Mouse (Mus musculus): ENCODE measurements around the gene Lingo1.

Lingo1 gene

GRCm38 (mm10) chr9:56729145-56729544 lies 67.1 kb downstream of the Lingo1 start:
- in situ Hi-C loops (cut with MboI, MseI), result no loop called here

- in situ Hi-C loops (cut with MboI, MseI), result no loop called here
Measured at GRCm38 (mm10) chr9:56727703-56728684, 68.3 kb downstream of the Lingo1 start.

GRCm38 (mm10) chr9:56725814-56726213 lies 70.5 kb downstream of the Lingo1 start:
- in situ Hi-C loops (cut with MboI, MseI), result no loop called here

GRCm38 (mm10) chr9:56722089-56722825 lies 74.0 kb downstream of the Lingo1 start:
- in situ Hi-C loops (cut with MboI, MseI), result no loop called here

- in situ Hi-C loops (cut with MboI, MseI), result no loop called here
Measured at GRCm38 (mm10) chr9:56718984-56719383, 77.3 kb downstream of the Lingo1 start.

- in situ Hi-C loops (cut with MboI, MseI), result no loop called here
Measured at GRCm38 (mm10) chr9:56716565-56716964, 79.7 kb downstream of the Lingo1 start.

GRCm38 (mm10) chr9:56716066-56716465 lies 80.2 kb downstream of the Lingo1 start:
- in situ Hi-C loops (cut with MboI, MseI), result no loop called here

DNA sequence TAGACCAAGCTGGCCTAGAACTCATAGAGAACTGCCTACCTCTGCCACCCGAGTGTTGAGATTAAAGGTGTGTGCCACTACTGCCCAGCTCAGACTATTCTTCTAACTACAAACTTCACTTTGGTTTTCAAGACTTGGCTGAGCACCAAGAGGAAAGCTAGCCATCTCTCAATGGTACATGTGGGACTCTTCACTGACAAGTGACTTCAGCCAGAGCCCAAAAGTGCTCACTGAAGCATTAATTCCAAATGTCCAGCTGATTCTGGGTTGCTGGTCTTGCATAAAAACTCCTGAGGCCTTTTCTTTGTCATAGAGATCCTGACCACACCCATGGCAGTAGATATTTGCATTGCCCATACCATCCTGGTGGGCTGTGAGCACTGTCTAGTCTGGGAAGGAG lies 81.9 kb downstream of the Lingo1 start:
- in situ Hi-C loops (cut with MboI, MseI), result no loop called here

- in situ Hi-C loops (cut with MboI, MseI), result no loop called here
Measured at GRCm38 (mm10) chr9:56712667-56713369, 83.5 kb downstream of the Lingo1 start.

DNA sequence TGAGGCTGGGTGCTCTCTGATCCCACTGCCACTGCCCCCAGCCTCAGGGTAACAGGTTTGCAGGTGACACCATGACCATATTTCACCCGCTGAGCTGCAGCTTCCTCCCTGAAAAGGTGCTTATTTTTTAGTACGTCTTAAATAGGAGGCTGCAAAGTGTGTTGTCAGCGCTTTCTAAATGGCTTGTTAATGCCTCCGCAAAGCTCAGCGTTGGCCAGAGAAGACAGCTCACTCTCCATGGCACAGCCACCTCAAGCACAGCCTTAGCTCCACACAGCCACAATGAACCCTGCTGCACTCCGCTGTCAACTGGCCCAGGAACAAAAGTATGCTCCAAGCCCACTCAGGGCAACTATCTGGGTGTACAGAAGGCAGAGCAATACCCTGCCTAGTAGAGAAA lies 85.3 kb downstream of the Lingo1 start:
- in situ Hi-C loops (cut with MboI, MseI), result no loop called here

- in situ Hi-C loops (cut with MboI, MseI), result no loop called here
Measured at GRCm38 (mm10) chr9:56706482-56707085, 89.7 kb downstream of the Lingo1 start.

DNA sequence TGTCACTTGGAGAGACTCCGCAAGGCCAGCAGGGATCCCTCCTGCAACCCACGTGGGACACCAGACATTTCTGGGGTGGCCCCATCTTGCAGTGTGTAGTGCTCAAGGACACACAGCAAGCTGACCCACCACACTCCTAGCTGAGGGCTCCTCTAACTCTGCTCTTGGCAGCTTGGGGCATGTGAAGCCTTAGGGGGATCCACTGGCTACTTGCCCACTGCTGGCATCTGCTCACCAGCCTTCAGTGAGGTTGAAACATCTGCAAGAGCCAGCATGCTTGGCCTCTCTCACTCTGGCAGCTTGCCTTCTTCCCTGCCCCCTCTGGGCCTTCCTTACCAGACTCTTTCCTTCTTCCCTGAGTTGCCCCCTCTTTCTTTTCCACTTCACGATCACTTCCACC lies 94.9 kb downstream of the Lingo1 start:
- in situ Hi-C loops (cut with MboI, MseI), result no loop called here

- in situ Hi-C loops (cut with MboI, MseI), result no loop called here
Measured at GRCm38 (mm10) chr9:56700866-56701265, 95.4 kb downstream of the Lingo1 start.

DNA sequence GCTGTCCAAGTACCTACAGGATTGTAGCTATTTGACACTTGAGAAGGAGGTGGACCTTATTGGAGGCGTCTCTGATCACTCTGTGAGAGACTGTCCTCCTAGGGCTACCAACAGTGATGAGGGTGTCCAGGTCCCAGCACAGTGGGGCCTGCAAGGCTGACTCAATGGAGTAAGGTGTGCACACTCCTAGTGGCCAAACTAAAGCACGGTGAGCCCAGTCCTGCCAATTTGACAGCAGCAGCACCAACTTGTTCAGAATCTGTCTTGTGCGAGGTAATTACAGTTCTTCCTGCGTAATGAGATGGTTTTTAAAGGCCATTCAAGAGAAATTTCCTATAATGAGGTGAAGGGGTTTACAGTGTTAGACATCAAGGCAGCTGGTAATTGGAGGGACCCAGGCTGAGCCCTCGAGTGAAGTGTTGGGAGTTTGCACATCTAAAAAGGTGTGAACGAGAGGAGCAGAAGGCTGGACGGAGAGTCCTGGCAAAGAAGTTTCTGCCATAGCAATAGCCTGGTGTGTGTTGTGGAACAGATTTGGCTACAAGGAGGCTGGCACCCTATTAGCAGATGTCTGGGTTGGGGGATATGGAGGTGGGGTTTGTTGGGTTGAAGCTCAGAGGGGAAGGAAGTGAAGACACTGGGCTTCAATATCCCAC lies 97.4 kb downstream of the Lingo1 start:
- in situ Hi-C loops (cut with MboI, MseI), result no loop called here

DNA sequence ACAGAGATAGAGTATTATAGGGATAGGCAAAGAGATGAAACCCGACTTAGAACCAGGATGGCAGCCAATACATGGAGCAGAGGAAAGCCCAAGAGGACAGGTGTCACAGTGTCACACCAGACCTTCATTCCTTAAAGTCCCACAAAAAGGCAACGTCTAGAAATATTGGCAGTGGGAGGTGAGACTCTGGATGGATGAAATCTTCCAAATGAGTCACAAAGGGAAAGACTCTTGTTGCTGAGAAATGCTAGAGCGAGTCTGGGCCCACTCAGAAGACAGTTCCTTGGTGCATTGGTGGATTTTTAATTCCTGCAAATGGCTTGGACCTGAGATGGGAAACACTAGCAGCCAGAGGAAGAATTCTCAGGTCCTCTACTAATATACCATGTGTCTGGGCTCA lies 102.2 kb downstream of the Lingo1 start:
- in situ Hi-C loops (cut with MboI, MseI), result no loop called here

DNA sequence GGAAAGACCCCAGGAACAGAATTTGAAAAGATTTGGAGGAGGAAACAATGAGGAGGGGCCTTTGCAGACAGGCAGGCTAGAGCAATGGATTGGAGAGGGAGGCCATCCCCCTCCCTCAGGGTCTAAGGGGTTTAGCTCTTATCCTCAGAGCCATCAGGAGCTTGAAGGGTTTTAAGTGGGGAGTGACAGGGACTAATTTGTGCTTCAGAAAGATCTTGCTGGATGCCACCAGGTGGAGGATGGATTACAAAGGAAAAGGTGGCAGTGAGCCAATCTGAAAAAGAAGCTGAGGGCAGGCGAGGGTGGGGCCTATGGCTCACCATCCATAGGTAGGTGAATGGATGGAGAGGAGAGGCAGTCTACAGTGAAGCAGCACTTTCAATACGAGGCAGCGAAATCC lies 105.0 kb downstream of the Lingo1 start:
- in situ Hi-C loops (cut with MboI, MseI), result no loop called here

DNA sequence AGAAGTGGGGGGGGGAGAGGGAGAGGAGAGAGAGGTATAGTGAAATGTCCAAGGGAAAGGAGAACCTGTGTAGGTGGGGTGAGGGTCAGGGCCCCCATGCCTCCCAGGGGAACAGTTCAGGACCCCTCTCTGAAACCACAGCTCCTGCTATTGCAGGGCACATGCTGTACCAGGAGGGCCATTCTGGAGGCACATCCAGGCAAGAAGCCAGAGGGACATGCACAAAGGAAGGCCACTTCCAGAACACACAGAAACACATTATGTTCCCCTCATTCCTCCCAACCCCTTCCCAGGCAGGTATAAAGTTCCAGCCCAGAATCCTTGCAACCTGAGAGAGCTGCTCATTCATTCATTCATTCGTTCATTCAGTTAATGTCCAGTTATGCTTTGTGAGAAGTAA lies 105.6 kb downstream of the Lingo1 start:
- in situ Hi-C loops (cut with MboI, MseI), result no loop called here

DNA sequence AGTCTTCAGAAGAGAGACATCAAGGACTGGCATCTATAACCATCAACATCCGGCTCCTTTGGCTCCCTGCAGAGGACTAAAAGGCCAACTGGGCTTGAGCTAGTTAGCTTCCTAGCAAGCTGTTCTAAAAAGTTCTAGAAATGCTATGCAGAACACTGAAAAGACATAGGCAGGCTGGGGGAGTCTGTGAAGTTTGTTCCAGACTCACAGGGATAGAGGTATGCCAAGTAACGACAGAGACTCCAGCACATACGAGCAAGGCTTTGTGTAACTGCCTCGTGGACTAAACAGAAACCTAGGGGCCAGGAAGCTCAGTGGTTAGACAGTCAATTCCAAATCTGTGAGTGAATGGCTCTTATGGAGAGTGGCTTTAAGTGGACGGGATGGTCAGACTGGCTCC lies 108.8 kb downstream of the Lingo1 start:
- in situ Hi-C loops (cut with MboI, MseI), result no loop called here

GRCm38 (mm10) chr9:56687145-56687477 lies 109.2 kb downstream of the Lingo1 start:
- in situ Hi-C loops (cut with MboI, MseI), result no loop called here

- in situ Hi-C loops (cut with MboI, MseI), result no loop called here
Measured at GRCm38 (mm10) chr9:56686339-56687144, 109.7 kb downstream of the Lingo1 start.

All from T-helper 17 cell (primary cell).